Mouse (Mus musculus): ENCODE measurements at regions not wholly inside any gene's neighbourhood (a gene's known extent, or its start where the extent isn't known, plus 50 kb on each side); places are given as distances from the start of the nearest gene placed in this dataset.

DNA sequence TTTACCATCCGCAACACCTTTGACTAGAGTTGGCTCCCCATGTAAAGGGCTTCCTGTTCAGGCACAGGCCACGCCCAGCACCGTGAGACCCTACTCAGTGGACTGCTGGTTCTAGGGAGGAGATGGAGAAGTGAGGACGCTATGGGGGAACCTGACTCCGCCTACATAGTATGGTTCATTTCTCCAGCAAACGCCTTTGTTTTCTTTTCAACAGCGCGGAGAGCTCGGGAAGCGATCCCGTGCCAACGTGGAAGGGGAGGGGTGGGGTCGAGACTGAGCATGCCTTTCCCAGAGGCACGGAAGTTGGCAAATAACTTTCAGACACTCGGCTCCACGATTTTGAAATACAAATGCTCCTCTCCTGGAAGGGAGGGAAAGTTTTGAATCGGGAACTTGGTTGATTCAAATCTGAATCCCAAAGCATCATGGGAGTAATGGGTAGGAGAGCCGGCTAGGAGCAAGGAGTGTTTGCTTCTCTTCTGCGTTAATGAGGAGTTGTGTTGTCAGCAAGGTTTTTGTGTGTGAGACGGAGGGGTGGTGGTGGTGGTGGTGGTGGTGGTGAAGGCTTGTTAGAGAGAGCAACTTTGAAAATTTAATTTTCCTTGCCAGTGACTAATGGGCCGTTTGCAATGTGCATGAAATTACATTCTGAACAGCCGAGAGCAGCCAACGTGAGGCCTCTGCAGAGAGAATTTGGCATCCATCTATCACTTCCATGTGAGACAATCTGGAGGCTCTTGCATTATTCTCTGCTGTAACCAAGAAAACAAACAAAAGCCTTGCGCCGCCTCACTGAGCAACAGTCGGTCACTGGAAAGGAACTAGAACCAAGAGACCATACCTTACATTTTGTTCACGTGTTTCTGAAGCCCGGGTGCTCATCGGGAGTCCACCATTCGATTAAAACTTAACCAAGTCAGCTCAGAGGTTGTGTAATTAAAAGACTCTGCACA, 89.9 kb upstream of the Gm9887 start:
- Histone ChIP-seq H3K4me3 (peak overlapping the region; percentile 34), H3K27ac (peak overlapping the region; percentile 76), H3K4me2 (replicated peaks) (peak overlapping the region; percentile 63), H3K9ac (peak overlapping the region; percentile 35; the same call in 1 of the 2 replicates), H3K27me3 (no peaks in the 10 kb centered on the region), H3K9me3 (replicated peaks) (no peaks in the 10 kb centered on the region), H3K4me1 (peaks cover 15% of the 10 kb centered on the region), H3K36me3 (no peaks in the 10 kb centered on the region)
- 15% methylated on average over 30 of the region's 30 CpGs for WGBS
- ATAC-seq (ENCODE audit: low FRiP score): peak; percentile 86

DNA sequence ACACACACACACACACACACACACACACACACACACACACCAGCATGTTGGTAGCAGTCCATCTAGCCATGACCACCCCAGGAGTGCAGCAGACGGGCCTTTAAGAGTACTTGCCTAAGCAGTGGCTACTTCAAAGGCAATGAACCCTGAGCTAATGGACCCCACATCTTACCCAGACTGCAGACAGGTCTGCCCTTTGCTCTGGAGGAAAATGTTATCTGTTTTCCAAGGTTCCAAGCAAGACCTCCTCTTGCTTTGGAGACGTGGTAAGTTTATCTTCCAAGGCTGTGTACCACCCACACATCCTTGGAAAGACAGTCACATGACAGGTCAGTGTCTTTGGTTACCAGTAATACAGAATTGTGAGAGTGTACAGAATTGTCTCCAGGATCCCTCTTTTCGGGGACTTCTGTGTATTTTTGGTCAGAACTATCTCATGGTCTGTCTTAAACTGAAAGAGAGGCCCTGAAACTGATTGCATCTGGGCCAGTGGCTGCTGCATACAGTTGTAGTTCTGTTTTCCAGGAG, 88.4 kb upstream of the Gm9887 start:
- no peaks in the 10 kb centered on the region for H3K36me3 ChIP-seq
- WGBS: 71% methylated on average over 3 of the region's 3 CpGs
- peaks cover 15% of the 10 kb centered on the region for H3K4me1 ChIP-seq
- no peak overlapping the region for H3K27ac ChIP-seq
- ATAC-seq (ENCODE audit: low FRiP score): no peak
- no peak overlapping the region for H3K4me2 ChIP-seq (replicated peaks)
- H3K4me3 ChIP-seq: no peak overlapping the region
- H3K9me3 ChIP-seq (replicated peaks): no peaks in the 10 kb centered on the region
- H3K27me3 ChIP-seq: no peaks in the 10 kb centered on the region
- H3K9ac ChIP-seq: no peak overlapping the region

DNA sequence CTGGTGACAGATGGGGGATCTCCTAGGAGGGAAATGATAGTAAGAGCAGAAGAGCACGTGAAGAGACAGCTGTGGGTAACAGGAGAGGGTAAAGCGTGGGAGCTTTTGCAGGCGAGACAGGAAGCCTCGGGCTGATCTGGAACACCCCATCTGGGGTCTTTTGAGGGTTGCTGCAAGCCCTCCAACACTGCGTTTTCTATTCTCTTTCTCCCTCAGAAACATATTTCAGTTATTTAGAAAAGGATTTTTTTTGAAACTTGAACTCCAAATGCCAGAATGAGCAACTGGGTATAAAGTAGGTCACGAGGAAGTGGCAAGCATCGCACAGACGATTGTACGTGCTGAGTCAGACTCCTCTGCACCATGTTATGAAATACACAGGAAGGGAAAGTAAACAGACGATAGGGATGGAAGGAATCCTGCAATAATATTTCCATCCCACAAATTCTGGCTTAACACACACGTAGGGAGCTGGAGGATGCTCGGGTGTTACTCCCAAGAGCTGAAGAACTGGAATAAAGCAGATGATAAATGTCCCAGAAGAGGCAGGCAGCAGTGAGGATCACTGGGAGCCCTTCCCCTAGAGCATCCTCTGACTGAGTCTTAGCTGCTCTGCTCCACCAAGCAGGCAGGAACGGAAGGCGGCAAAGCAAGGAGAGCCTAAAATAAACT, 86.0 kb upstream of the Gm9887 start:
- Histone ChIP-seq H3K36me3 (no peaks in the 10 kb centered on the region), H3K4me2 (replicated peaks) (no peak overlapping the region), H3K9me3 (replicated peaks) (no peaks in the 10 kb centered on the region), H3K27me3 (no peaks in the 10 kb centered on the region), H3K9ac (no peak overlapping the region), H3K4me3 (no peak overlapping the region), H3K27ac (no peak overlapping the region), H3K4me1 (peaks cover 15% of the 10 kb centered on the region)
- WGBS: 73% methylated on average over 14 of the region's 14 CpGs
- no peak for ATAC-seq (ENCODE audit: low FRiP score)

DNA sequence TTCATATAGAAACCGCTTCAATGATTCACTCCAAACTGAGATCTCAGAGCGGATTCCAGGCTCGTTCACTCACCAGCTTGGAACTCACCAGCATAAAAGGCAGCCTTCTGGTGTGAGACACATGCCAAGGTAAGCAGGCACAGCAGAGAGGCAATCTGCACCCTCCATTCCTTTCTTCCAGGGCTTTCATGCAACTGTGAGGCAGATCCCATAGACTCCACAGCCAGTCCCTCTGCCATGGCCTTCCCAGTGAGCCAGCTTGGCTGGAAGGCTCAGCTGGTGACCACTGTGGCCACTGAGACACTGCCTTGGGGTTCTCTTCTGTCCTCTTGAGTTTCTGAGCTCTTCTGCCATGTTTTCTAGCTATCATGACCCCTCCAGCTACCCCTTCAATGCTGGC, 84.5 kb upstream of the Gm9887 start:
- Histone ChIP-seq H3K4me1 (peaks cover 8% of the 10 kb centered on the region), H3K36me3 (no peaks in the 10 kb centered on the region), H3K4me3 (no peak overlapping the region), H3K27ac (no peak overlapping the region), H3K9ac (no peak overlapping the region), H3K4me2 (replicated peaks) (no peak overlapping the region), H3K9me3 (replicated peaks) (no peaks in the 10 kb centered on the region), H3K27me3 (no peaks in the 10 kb centered on the region)
- WGBS: 88% methylated on average over 3 of the region's 3 CpGs
- ATAC-seq (ENCODE audit: low FRiP score): no peak

DNA sequence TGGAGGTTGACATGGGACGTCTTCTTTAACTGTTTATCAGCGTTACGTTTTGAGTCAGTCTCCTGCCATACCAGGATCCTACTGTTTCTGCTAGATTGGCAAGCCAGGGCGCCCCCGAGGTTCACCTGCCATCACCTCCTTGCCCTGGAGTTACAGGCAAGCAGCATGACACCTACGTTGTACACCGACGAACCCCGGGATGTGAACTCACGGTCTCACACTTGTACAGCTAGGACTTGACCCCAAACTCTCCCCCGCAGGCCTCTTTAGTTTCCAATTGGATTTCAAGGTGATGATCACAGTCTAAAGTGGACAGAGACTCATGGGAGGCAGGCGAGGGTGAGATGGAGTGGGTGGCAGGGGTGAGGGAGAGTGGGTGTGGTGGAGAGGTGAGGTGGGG, 83.9 kb upstream of the Gm9887 start:
- WGBS: 89% methylated on average over 12 of the region's 12 CpGs
- H3K36me3 ChIP-seq: no peaks in the 10 kb centered on the region
- H3K27me3 ChIP-seq: no peaks in the 10 kb centered on the region
- no peak overlapping the region for H3K27ac ChIP-seq
- ATAC-seq (ENCODE audit: low FRiP score): no peak
- no peak overlapping the region for H3K9ac ChIP-seq
- H3K4me2 ChIP-seq (replicated peaks): no peak overlapping the region
- no peak overlapping the region for H3K4me3 ChIP-seq
- no peaks in the 10 kb centered on the region for H3K9me3 ChIP-seq (replicated peaks)
- 0 out of 2 replicates have a peak, but pooled peaks cover 3% of the 10 kb centered on the region for H3K4me1 ChIP-seq

GRCm38 (mm10) chr12:69455566-69455965, 83.3 kb upstream of the Gm9887 start:
- Histone ChIP-seq H3K27ac (no peak overlapping the region), H3K4me3 (no peak overlapping the region), H3K27me3 (no peaks in the 10 kb centered on the region), H3K4me1 (0 out of 2 replicates have a peak, but pooled peaks cover 3% of the 10 kb centered on the region), H3K9me3 (replicated peaks) (no peaks in the 10 kb centered on the region), H3K9ac (no peak overlapping the region), H3K36me3 (no peaks in the 10 kb centered on the region), H3K4me2 (replicated peaks) (no peak overlapping the region)
- WGBS: 71% methylated on average over 5 of the region's 5 CpGs
- ATAC-seq (ENCODE audit: low FRiP score): no peak

DNA sequence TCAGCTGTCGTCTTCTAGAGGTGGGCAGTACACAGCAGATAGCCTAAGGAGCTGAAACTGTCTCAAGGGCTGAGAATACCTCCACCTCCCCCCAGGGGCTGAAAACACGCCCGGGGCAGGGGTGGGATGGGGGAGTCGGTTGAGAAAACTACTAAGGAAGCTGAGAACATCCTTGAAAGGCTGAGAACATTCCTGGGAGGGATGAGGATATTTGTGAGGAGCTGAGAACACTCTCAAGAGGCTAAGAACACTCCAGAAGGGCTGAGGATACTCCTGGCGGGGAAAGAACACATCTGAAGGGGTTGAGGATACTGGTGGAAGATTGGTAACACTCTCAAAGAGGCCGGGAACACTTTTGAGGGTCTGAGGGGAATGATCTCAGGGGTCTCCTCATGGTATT, 81.3 kb upstream of the Gm9887 start:
- Histone ChIP-seq H3K4me2 (replicated peaks) (no peak overlapping the region), H3K27me3 (no peaks in the 10 kb centered on the region), H3K27ac (no peak overlapping the region), H3K4me3 (no peak overlapping the region), H3K36me3 (no peaks in the 10 kb centered on the region), H3K9me3 (replicated peaks) (no peaks in the 10 kb centered on the region), H3K4me1 (0 out of 2 replicates have a peak, but pooled peaks cover 3% of the 10 kb centered on the region), H3K9ac (no peak overlapping the region)
- 91% methylated on average over 6 of the region's 6 CpGs for WGBS
- ATAC-seq (ENCODE audit: low FRiP score): no peak

- 93% methylated on average over 10 of the region's 10 CpGs for WGBS
- H3K9me3 ChIP-seq (replicated peaks): no peaks in the 10 kb centered on the region
- H3K4me3 ChIP-seq: no peak overlapping the region
- no peak for ATAC-seq (ENCODE audit: low FRiP score)
- no peak overlapping the region for H3K27ac ChIP-seq
- no peak overlapping the region for H3K9ac ChIP-seq
- no peaks in the 10 kb centered on the region for H3K27me3 ChIP-seq
- H3K4me1 ChIP-seq: 0 out of 2 replicates have a peak, but pooled peaks cover 1% of the 10 kb centered on the region
- no peak overlapping the region for H3K4me2 ChIP-seq (replicated peaks)
- no peaks in the 10 kb centered on the region for H3K36me3 ChIP-seq
These were observed 80.7 kb upstream of the Gm9887 start for GRCm38 (mm10) chr12:69452986-69453385.

GRCm38 (mm10) chr12:69451110-69451509, 78.9 kb upstream of the Gm9887 start:
- H3K9me3 ChIP-seq (replicated peaks): no peaks in the 10 kb centered on the region
- H3K27ac ChIP-seq: no peak overlapping the region
- H3K4me1 ChIP-seq: peaks cover 12% of the 10 kb centered on the region
- H3K27me3 ChIP-seq: no peaks in the 10 kb centered on the region
- H3K4me3 ChIP-seq: no peak overlapping the region
- ATAC-seq (ENCODE audit: low FRiP score): no peak
- no peaks in the 10 kb centered on the region for H3K36me3 ChIP-seq
- WGBS: 78% methylated on average over 6 of the region's 6 CpGs
- H3K4me2 ChIP-seq (replicated peaks): no peak overlapping the region
- no peak overlapping the region for H3K9ac ChIP-seq

- H3K9ac ChIP-seq: no peak overlapping the region
- ATAC-seq (ENCODE audit: low FRiP score): no peak
- no peaks in the 10 kb centered on the region for H3K27me3 ChIP-seq
- 0 out of 2 replicates have a peak overlapping the region, but pooled peaks have one; percentile 12 for H3K27ac ChIP-seq
- H3K36me3 ChIP-seq: no peaks in the 10 kb centered on the region
- WGBS: 65% methylated on average over 14 of the region's 14 CpGs
- peaks cover 15% of the 10 kb centered on the region for H3K4me1 ChIP-seq
- no peak overlapping the region for H3K4me2 ChIP-seq (replicated peaks)
- no peaks in the 10 kb centered on the region for H3K9me3 ChIP-seq (replicated peaks)
- no peak overlapping the region for H3K4me3 ChIP-seq
These were observed 75.9 kb upstream of the Gm9887 start for GRCm38 (mm10) chr12:69447962-69448767.

DNA sequence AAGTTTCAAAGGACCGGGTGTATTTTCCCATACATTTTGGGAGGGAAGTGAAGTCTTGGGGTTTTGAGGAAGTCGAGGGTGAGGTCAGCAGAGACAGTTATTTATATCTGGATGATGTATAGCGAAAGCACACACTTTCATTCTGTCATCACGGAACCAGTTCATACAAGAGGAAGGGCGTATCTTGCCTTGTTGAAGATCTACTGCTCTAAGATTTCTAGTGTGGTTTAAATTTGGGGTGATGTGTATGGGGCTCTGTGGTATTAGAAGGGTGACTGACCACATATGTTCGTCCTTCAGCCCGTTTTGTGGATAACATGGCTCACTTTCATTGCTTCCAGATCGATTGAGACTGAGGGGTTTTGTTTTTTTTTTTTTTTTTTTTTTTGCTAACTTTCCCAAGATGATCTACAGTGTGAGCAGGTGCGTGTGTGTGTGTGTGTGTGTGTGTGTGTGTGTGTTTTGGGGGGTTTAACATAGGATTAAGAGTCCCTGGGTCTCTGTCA, 75.1 kb upstream of the Gm9887 start:
- H3K27ac ChIP-seq: peak overlapping the region; percentile 68; the same call in 1 of the 2 replicates
- H3K36me3 ChIP-seq: no peaks in the 10 kb centered on the region
- no peak overlapping the region for H3K4me3 ChIP-seq
- no peaks in the 10 kb centered on the region for H3K9me3 ChIP-seq (replicated peaks)
- no peak for ATAC-seq (ENCODE audit: low FRiP score)
- no peak overlapping the region for H3K9ac ChIP-seq
- 0 out of 2 replicates have a peak overlapping the region, but pooled peaks have one; percentile 39 for H3K4me2 ChIP-seq (replicated peaks)
- WGBS: 71% methylated on average over 9 of the region's 9 CpGs
- H3K27me3 ChIP-seq: no peaks in the 10 kb centered on the region
- peaks cover 15% of the 10 kb centered on the region for H3K4me1 ChIP-seq

Data from hindbrain, embryonic 12.5 days (tissue).